Mouse (Mus musculus): Measurements from ENCODE around the gene Igfbpl1. TPM values are rescaled to one million over a fixed set of nuclear protein-coding genes. Genes with fewer than 3 reads are reported as not detected.

Igfbpl1 gene
- total RNA-seq, 2 experiments from 2014 or later, result 0.11 TPM; not detected in 1

GRCm38 (mm10) chr4:45770638-45771033, 56.1 kb downstream of the Igfbpl1 start:
- DNase-seq, result no peak

DNA sequence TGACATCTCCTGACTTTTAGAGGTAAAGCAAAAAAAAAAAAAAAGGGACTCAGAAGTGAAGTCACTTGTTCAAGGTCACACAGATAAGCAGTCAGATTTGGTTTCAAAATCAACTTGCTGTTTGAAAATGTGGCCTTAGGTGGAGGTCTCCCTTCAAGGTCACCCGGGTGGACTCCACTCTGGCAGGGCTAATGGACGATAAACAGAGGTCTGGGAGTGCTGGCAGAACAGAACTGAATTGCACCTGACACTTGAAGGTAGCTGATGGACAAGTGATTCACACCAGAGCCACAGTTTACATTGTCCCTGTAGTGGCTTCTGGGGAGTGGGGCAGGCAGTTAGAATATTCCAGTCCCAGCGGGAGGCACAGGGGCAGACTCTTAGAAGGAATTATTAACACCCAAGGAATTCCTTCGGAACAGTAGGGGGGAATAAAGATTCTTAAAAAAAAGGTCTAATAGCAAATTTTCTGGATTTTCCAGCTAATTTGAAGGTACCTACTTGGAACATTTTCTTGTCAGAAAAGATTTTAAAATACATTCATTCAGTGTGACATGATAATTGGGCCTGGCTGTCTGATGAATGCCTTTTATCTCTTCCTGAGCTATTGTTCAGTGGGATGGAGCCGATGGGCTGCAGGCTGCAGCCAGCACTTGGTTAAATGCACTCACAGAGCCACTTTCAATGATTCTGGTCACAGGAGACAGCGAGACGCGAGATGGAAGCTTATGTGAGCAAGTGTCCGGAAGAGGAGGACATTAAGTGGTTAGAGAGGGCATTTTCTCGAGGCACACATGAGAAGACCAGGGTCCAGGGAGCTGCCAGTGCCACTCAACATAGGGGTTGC, 56.7 kb downstream of the Igfbpl1 start:
- DNase-seq, result no peak

GRCm38 (mm10) chr4:45769141-45769540, 57.6 kb downstream of the Igfbpl1 start:
- no peak for DNase-seq

- DNase-seq, result peak; percentile 56
Observed at GRCm38 (mm10) chr4:45767891-45768558, 58.7 kb downstream of the Igfbpl1 start.

DNA sequence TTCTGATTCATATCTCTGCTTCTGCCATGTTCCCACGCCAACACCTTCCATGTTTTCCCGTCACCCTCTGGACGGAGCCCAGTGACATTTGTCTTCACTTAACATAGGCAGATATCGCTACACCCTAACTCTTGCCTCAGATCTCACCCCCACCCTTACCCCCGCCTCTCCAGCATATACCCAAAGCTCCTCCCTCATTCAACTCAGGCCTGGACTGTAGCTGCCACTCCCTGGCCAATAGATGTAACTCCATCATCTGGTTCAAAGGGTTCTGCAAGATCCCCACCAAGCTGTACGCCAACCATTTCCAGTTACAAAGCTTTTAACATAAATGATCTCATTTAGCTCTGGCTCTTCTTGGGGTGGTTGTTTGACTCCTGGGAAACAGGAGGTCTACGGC, 59.9 kb downstream of the Igfbpl1 start:
- no peak for DNase-seq

DNA sequence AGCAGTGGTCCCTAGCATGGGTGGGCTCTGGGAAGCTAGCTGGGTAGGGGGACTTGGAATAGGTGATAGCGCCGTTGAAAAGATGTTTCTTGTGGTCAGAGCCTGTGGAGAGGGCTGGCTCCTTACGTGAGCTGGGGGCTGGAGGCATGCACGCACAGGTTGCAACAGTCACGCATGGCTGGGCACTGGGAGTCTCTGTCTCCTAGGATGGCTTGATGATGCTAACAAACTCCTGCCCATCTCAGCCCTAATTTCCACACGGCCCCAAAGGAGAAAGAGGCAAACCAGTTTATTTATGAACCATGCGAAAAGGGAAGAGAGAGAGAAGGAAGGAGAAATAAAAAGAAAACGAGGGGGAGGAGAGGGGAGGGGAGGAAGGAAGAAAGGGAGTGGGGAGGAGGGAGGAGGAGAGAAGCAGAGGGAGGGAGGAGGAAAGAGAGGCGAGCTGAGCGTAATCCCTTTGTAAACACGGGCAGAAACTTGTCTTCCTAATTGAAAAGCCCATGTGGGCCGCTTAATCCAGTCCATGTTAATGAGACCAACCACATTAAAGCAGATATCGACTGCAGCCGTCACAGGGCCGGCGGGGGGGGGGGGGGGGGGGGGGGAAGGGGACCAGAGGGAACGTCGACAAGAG, 61.0 kb downstream of the Igfbpl1 start:
- DNase-seq, result no peak

DNA sequence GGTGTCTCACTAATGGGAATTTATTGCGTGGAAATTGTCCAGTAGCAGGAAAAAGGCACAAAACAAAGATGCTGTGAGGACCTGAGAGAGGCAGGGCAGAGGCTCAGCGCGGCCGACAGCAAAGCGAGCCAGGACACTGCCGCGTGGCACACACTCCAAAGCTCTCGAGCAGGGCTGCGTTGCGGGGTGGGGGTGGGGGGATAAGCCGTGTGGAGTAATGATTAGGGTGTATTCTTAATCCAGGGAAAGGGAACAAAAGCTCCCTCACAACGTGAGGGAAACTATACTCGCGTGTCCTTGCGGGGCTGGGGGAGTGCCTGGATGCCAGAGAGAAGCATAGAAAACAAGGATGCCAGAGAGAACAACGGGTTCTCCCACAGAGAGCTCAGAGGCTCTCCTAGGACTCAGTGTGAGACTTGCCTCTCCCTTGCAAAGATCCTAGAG, 61.6 kb downstream of the Igfbpl1 start:
- DNase-seq, result no peak

- no peak for DNase-seq
Observed at GRCm38 (mm10) chr4:45764141-45764494, 62.6 kb downstream of the Igfbpl1 start.

DNA sequence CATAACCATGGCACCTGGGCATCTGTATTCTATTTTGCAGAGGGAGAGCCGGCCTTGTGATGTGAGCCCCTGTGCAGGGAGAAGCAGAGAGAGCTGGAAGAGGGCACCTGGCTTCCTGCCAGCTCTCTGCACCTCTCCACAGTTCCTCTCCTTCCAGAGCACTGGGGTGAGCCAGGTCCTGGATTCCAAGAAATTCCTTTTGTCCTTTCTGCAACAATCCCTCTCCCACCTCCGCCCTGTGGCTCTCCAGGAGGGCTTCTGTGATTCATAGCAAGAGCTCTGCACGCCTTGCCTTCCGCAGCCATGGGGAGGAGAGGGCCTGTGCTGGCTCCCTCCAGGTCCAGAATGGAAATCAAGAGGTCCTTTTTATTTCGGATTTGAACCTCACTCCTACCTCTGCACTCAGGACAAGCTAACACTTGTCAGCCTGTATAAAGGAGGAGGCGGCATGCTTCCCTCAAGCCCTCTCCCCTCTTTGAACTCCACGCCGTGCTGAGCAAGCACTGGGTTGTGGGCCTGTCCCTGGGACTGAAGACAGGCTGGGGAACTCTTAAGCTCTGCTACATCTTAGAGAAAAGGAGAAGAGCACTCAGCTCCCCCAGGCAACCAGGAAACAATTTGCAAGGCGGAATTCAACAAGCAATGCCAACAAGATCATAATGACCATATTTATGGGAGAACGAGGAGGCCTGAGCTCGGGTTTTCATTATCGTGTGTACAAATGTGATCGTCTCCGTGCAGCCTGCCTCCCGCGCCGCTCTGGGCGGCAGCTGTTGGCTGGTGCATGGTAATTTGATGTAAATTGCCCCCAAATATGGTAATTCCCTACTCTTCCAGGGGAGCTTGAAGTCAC, 63.2 kb downstream of the Igfbpl1 start:
- DNase-seq, result no peak

- DNase-seq, result no peak
Observed at GRCm38 (mm10) chr4:45762600-45762999, 64.1 kb downstream of the Igfbpl1 start.

Other genes starting within 250 kb of the Igfbpl1 start
- gene Aldh1b1, start 27.9 kb downstream of the Igfbpl1 start, total RNA-seq (2021), result 1 to 10 TPM; 1.8 to 2.5 TPM
- under 1 TPM in 1 of 2 experiments, not detected in 1; 0.14 TPM for gene Stra6l, start 21.7 kb upstream of the Igfbpl1 start, total RNA-seq (2021)
- gene Ccdc180, start 63.4 kb upstream of the Igfbpl1 start, total RNA-seq (2021), result not detected
- 10 to 100 TPM; 12.6 to 15.4 TPM for gene Tdrd7, start 138.4 kb upstream of the Igfbpl1 start, total RNA-seq (2021)
- 100 to 1,000 TPM; 251 to 256 TPM for gene Tmod1, start 212.0 kb upstream of the Igfbpl1 start, total RNA-seq (2021)